Mouse (Mus musculus) lung, adult 18-20 months (tissue): Measurements from ENCODE around the gene Clcf1.

Experiments
- DNase-seq, 2 experiments: peaks; one replicate each; pipeline ENCODE4 v3.0.0; 2022; ENCODE audit warnings: mixed read lengths in 2 of 2

Gene Clcf1

GRCm38 (mm10) chr19:4257216-4257896, 43.3 kb downstream of the Clcf1 start:
- peak; percentile 93 to 94 for DNase-seq

- no peak for DNase-seq
Measured at GRCm38 (mm10) chr19:4257897-4258252, 43.8 kb downstream of the Clcf1 start.

- no peak for DNase-seq
Measured at GRCm38 (mm10) chr19:4261038-4261698, 47.1 kb downstream of the Clcf1 start.

DNA sequence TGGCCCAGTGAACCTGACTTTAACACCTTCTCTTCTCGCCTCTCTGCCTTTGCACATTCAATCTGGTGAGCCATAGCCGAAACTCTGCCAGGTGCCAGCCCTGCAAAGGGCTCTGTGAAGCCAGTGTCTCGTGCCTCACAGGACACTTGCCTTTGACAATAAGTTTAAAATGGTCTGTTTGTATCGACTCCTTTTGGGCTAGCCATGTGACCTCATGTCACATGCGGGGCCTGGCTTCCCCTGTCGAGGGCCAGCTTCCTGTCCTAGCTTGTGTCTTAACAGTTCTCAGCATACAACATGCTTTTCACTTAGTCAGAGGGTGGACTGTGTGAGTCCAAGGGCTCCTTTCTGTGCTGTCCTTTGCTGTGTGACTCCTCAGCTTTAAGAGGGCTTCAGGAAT, 48.7 kb downstream of the Clcf1 start:
- no peak for DNase-seq

DNA sequence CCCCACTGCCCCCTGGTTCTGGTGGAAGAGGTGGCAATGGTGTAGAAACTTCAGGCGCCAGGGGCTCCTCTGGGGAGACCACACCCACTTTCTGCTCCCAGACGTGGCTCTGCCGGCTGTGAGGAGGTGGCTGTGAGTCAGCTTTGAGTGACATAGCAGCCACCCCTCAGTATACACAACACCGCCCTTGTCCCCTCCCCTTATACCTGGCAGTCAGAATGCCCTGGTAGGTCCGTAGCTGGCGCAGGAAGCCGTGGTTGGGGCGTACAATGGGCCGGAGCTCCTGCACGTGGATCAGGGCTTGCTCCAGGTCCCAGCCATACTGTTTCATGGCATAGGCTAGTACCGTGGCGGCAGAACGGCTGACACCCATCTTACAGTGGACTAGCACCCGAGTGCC, 49.7 kb downstream of the Clcf1 start:
- no peak for DNase-seq

DNA sequence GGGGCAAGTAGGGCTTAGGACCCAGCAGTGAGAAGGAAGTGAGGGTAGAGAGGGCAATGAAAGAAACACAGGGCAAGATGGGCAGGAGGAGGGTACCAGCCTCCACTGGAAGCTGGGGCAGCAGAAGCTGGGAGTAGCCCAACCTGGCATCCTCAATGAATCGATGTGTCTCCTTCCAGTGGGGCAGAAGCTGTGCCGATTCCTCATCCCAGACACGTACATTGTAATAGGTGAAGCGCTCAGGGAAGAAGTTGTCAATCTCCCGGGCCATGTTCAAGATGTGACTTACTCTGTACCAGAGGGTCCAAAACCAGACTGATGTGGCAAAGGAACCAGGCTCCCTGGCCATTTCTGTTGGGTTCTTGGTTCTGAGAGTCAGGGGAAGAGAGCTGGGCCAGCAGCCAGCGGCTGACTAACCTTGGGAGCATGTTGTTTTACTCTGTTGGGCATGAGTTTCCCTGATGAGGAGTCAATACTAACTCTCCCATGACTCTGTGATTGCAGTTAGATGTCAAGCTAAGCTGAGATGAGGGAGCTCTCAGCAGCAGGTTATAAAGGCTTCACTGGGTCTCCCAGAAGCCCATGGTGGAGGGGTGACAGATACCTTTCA, 50.2 kb downstream of the Clcf1 start:
- DNase-seq = no peak

DNA sequence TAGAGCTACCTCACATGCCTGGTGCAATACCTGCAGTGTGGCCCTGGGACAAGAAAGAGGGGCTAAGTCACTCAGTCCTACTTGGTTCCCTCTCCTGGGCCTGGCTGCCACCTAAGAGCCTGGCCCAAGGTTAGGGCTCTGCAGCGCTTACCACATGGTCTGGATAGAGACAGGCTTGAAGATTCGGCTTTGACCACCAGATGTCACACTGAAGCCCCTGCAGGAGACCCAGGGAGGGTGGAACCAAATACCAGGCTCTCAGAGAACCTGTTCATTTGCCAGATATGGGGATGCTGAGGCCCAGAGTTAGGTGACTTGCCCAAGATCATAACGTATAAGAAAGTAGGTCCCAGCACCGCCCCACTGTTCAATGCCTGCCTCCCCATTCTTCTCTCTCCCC, 51.9 kb downstream of the Clcf1 start:
- DNase-seq = no peak

- DNase-seq = peak; percentile 90 to 92
Measured at GRCm38 (mm10) chr19:4268566-4269361, 54.7 kb downstream of the Clcf1 start, which contains the start of gene Ssh3. Gene Ssh3, minus strand, starts transcription at chr19:4269180.

DNA sequence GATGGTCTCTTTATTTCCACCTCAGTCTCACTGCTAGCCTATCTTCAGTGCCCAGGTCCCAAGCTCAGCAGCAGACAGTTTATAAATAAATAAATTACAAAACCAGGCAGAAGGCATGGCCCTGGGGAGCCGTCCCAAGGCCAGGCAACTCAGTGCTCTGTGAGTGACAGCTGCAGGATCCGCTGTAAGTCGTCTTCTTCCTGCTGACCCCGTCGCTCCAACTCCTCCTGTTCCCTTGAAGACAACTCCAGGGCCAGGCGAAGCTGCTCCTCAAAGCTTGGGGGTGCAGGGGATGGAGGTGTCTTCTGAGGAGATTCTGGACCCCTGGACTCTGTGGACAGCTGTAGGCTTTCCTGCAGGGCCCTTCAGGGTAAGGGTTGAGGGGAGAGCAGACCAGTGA, 56.1 kb downstream of the Clcf1 start:
- DNase-seq = no peak

DNA sequence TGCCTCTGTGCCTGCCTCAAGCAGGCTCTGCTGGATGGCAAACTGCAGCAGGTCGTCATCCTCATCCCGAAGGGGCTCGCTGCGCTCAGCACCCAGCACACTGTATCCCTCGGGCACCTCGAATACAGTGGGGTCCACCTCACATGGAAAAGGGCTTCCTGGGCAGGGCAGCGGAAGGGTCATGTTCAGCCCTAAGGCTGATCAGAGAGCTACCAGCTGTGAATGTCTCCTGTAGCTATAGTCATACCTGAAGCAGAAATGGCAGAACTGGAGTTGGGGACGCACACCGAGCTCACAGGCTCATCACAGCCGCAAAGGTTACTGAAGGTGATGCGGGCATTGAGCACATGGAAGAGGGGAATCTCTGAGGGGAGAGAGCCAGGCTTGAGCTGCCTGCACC, 56.9 kb downstream of the Clcf1 start:
- no peak for DNase-seq
